9 mouse cellular contexts compared by ENCODE assay signal in genomic region chrX:36534514-36534913, GRCm38 (mm10). TPM values are rescaled to one million over a fixed set of nuclear protein-coding genes. Genes with fewer than 3 reads are reported as not detected.
DNase-seq lines count a peak whose midpoint lies in the region; ATAC-seq and TF ChIP-seq lines count a peak whose summit lies in the region.
"Had no signal": no experiment of that assay in that cellular context is flagged by ENCODE, and none has a peak within 500 bp of the region (broad histone marks: within the 10 kb centered on the region; RNA-seq: fewer than 3 reads in every experiment).

No protein-coding gene starts in this region.

- H3K9me3 ChIP-seq in embryonic facial prominence, embryonic 10.5 days: no peaks in the 10 kb centered on the region
- no peaks in the 10 kb centered on the region for H3K9me3 ChIP-seq in midbrain, embryonic 14.5 days (ENCODE audit: control insufficient read depth, low read length)
- H3K9me3 ChIP-seq: heart, embryonic 15.5 days had no signal

- DNase-seq in ES-CJ7 (ENCODE audit: low read depth, low spot score): peak; percentile 42
- DNase-seq in adrenal gland, postnatal 25 days: peak; percentile 77
- DNase-seq in embryonic facial prominence, embryonic 10.5 days (ENCODE audit: low spot score): peak; percentile 66
- peak; percentile 86 for DNase-seq in heart, postnatal 4 days
- DNase-seq in left cerebral cortex, adult 2 months (ENCODE audit: extremely low spot score in 1 of 2, low spot score in 2 of 2): peak; percentile 75 to 86
- peak; percentile 84 for DNase-seq in midbrain, embryonic 14.5 days
- peak; percentile 22 to 70 for DNase-seq in spleen, postnatal 10 days (ENCODE audit: low spot score in 2 of 2)

- ATAC-seq in midbrain, embryonic 14.5 days (ENCODE audit: low FRiP score, low TSS enrichment): no peak
- no peak for ATAC-seq in activated CD4-positive, CD25-positive, alpha-beta regulatory T cell, adult 4 months

- 7% methylated on average over 4 of the region's 4 CpGs for WGBS in embryonic facial prominence, embryonic 10.5 days
- 8% methylated on average over 4 of the region's 4 CpGs for WGBS in midbrain, embryonic 14.5 days

- H3K4me1 ChIP-seq in embryonic facial prominence, embryonic 10.5 days: no peaks in the 10 kb centered on the region
- H3K4me1 ChIP-seq in midbrain, embryonic 14.5 days (ENCODE audit: control insufficient read depth, insufficient read depth, low read length): no peaks in the 10 kb centered on the region
- H3K4me1 ChIP-seq: heart, embryonic 15.5 days had no signal

- no peak overlapping the region for H3K4me2 ChIP-seq in midbrain, embryonic 14.5 days (ENCODE audit: low read length)
- H3K4me2 ChIP-seq: heart, embryonic 15.5 days had no signal

- no peak overlapping the region for H3K9ac ChIP-seq in midbrain, embryonic 14.5 days (replicated peaks; ENCODE audit: low read length)
- H3K9ac ChIP-seq: heart, embryonic 15.5 days had no signal

- H3K36me3 ChIP-seq in embryonic facial prominence, embryonic 10.5 days (replicated peaks): no peaks in the 10 kb centered on the region
- no peaks in the 10 kb centered on the region for H3K36me3 ChIP-seq in midbrain, embryonic 14.5 days (ENCODE audit: control insufficient read depth, insufficient read depth, low read length)
- H3K36me3 ChIP-seq: heart, embryonic 15.5 days had no signal

- peak; percentile 78 for TF ChIP-seq CTCF in left cerebral cortex, adult 2 months (IDR thresholded peaks at IDR 0.05)

- H3K27me3 ChIP-seq in embryonic facial prominence, embryonic 10.5 days (replicated peaks; ENCODE audit: low read depth, poor library complexity, severe bottlenecking): no peaks in the 10 kb centered on the region
- H3K27me3 ChIP-seq in midbrain, embryonic 14.5 days (ENCODE audit: control insufficient read depth, insufficient read depth, low read length): no peaks in the 10 kb centered on the region
- H3K27me3 ChIP-seq: heart, embryonic 15.5 days had no signal

- H3K4me3 ChIP-seq in embryonic facial prominence, embryonic 10.5 days: no peak overlapping the region
- no peak overlapping the region for H3K4me3 ChIP-seq in left cerebral cortex, adult 2 months
- H3K4me3 ChIP-seq in midbrain, embryonic 14.5 days (replicated peaks; ENCODE audit: low read depth, low read length): no peak overlapping the region
- H3K4me3 ChIP-seq: heart, embryonic 15.5 days had no signal

- intact Hi-C loops in left cerebral cortex, adult 2 months (cut with DNase I): loop anchor here (1.0 to 5.0 kb wide), 2 partner anchors 27 to 93 kb away; no protein-coding TSS in a partner anchor

- no peak overlapping the region for H3K27ac ChIP-seq in embryonic facial prominence, embryonic 10.5 days (replicated peaks)
- no peak overlapping the region for H3K27ac ChIP-seq in left cerebral cortex, adult 2 months
- no peak overlapping the region for H3K27ac ChIP-seq in midbrain, embryonic 14.5 days (replicated peaks; ENCODE audit: low read depth, low read length)
- H3K27ac ChIP-seq: heart, embryonic 15.5 days had no signal

RNA-seq across cellular contexts. Expression of gene Gm14569, which starts 42.9 kb away (rescaled TPM):
- 0.09 TPM in 1 of 2 replicates, not detected in the other for total RNA-seq in adrenal gland, postnatal 25 days (2021)
- polyA plus RNA-seq in embryonic facial prominence, embryonic 10.5 days (2016; fragmentation: Nextera tagmentation; extraction: Ambion mirVana): not detected in 2 replicates
- total RNA-seq in heart, postnatal 4 days (2021): not detected
- not detected for total RNA-seq in left cerebral cortex, adult 2 months (2021)
- polyA plus RNA-seq in midbrain, embryonic 14.5 days (2014; fragmentation: Nextera tagmentation; extraction: Ambion mirVana): not detected in 2 replicates
- polyA plus RNA-seq in activated CD4-positive, CD25-positive, alpha-beta regulatory T cell, adult 4 months (2017; shearing (Covaris generic)): not detected
- polyA plus RNA-seq: heart, embryonic 15.5 days had no signal
